Mouse (Mus musculus) midbrain, embryonic 14.5 days (tissue): ENCODE results near the gene Myo9a. TPM values are rescaled to one million over a fixed set of nuclear protein-coding genes. Genes with fewer than 3 reads are reported as not detected.
"Not testable (repeated sequence)": the region's sequence is repeated elsewhere in the genome, so short reads cannot be mapped to it uniquely, and the experiment has no call there.

Experiments used
- ATAC-seq: fragments of 200-750 bp; cut with Nextera tagmentation; 2 replicates; pipeline ENCODE4 v1.8.0; 2017; ENCODE audit warnings: moderate number of reproducible peaks, moderate library complexity; ENCODE audit not compliant: low FRiP score, low TSS enrichment
- DNase-seq: peaks from one replicate; pipeline ENCODE4 v3.0.0-alpha.2; 2015
- H3K27ac ChIP-seq: fragments of 300-500 bp; sonication (generic); replicated peaks from 2 replicates; pipeline ENCODE4 v1.5.1; 2014; ENCODE audit warnings: mild to moderate bottlenecking, low read depth, low read length, moderate library complexity
- H3K27me3 ChIP-seq: fragments of 300-500 bp; sonication (generic); 2 replicates; pipeline ENCODE4 v1.6.1; 2014; ENCODE audit warnings: low read length, control low read depth, mixed read lengths; ENCODE audit not compliant: control insufficient read depth, insufficient read depth
- H3K36me3 ChIP-seq: fragments of 300-500 bp; sonication (generic); 2 replicates; pipeline ENCODE4 v1.6.1; 2014; ENCODE audit warnings: low read length, control low read depth; ENCODE audit not compliant: control insufficient read depth, insufficient read depth
- H3K4me1 ChIP-seq: fragments of 300-500 bp; sonication (generic); 2 replicates; pipeline ENCODE4 v1.6.1; 2014; ENCODE audit warnings: mild to moderate bottlenecking, antibody characterized with exemption, low read length, control low read depth; ENCODE audit not compliant: control insufficient read depth, insufficient read depth
- H3K4me2 ChIP-seq: fragments of 300-500 bp; sonication (generic); 2 replicates; pipeline ENCODE4 v1.6.1; 2014; ENCODE audit warnings: mild to moderate bottlenecking, low read length, moderate library complexity
- H3K4me3 ChIP-seq: fragments of 300-500 bp; sonication (generic); replicated peaks from 2 replicates; pipeline ENCODE4 v1.5.1; 2014; ENCODE audit warnings: low read depth, low read length
- H3K9ac ChIP-seq: fragments of 300-500 bp; sonication (generic); replicated peaks from 2 replicates; pipeline ENCODE4 v1.6.1; 2014; ENCODE audit warnings: mild to moderate bottlenecking, low read length, moderate library complexity
- H3K9me3 ChIP-seq: fragments of 300-500 bp; sonication (generic); 2 replicates; pipeline ENCODE4 v1.6.1; 2016; ENCODE audit warnings: low read length, control low read depth, mixed read lengths; ENCODE audit not compliant: control insufficient read depth
- WGBS: fragments of 180-500 bp; shearing (Covaris S2); extraction: QIAGEN DNeasy Blood & Tissue Kit; methylation state at CpG from one replicate; pipeline ENCODE4 v1.1.7; 2014; 5-methylcytosine and 5-hydroxymethylcytosine counted together
- polyA plus RNA-seq: library from polyadenylated mRNA; unstranded; fragments of >200 nt; fragmentation: Nextera tagmentation; extraction: Ambion mirVana; gene quantifications from 2 replicates; pipeline ENCODE4 v1.2.1, GENCODE M21; 2014

Gene Myo9a
- polyA plus RNA-seq, 1 experiment from 2014 or later, result 34.0 TPM

DNA sequence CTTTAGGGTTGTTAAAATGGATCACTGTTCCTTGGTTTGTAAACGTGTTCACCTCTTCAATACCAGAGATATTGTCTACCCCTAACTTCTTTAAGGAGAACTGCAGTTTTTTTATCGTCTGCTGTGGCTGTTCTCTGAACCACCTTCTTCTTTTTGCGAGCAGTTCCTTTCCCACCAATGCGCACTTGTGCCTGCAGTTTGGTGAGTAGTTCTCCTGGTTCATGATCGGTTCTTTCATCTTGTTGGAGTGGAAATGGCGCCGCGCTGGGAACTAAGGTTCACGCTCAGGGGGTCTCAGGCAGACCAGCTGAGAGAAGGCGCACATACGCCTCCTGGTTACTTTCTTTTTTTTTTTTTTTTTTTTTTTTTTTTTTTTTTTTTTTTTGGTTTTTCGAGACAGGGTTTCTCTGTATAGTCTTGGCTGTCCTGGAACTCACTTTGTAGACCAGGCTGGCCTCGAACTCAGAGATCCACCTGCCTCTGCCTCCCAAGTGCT is 16.3 kb downstream of the Myo9a start:
- H3K27me3 ChIP-seq, H3K4me1 ChIP-seq, ATAC-seq, H3K4me3 ChIP-seq, DNase-seq, H3K4me2 ChIP-seq, H3K27ac ChIP-seq, H3K9ac ChIP-seq, H3K36me3 ChIP-seq, H3K9me3 ChIP-seq: not testable (repeated sequence)
- 92% methylated on average over 12 of the region's 13 CpGs for WGBS

DNA sequence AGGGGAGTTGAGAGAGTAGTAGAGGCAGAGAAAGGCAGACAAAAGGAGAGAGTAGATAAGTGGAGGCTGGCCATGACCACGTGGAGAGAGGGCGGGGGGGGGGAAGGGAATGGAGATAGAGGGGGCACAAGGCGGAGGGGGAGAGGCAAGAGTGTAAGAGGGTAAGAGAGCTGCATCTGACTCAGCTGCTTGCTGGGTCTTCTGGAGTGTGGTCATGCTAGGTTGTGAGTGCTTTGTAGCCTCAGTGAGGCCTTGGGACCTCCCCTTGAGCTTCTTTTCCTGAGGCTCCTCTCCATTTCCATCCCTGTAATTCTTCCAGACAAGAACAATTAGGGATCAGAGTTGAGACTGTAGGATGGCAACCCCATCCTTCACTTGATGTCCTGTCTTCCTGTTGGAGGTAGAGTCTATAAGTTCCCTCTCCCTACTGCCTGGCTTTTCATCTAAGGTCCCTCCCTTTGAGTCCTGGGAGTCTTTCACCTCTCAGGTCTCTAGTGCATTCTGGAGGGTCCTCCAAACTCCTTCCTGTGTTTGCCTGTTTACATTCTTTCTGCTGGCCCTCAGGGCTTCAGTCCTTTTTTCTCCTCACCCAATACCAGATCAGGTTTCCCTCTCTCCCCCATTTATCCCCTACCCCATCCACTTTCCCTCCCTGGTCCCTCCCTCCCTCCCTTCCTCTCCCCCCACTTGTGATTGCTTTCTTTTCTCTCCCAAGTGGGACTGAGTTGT is 55.5 kb downstream of the Myo9a start:
- H3K9me3 ChIP-seq, H3K4me1 ChIP-seq, H3K4me2 ChIP-seq, H3K27me3 ChIP-seq, ATAC-seq, H3K27ac ChIP-seq, H3K4me3 ChIP-seq, H3K9ac ChIP-seq, DNase-seq: not testable (repeated sequence)
- peaks cover 20% of the 10 kb centered on the region for H3K36me3 ChIP-seq
- WGBS, result 84% methylated on average over 3 of the region's 3 CpGs

DNA sequence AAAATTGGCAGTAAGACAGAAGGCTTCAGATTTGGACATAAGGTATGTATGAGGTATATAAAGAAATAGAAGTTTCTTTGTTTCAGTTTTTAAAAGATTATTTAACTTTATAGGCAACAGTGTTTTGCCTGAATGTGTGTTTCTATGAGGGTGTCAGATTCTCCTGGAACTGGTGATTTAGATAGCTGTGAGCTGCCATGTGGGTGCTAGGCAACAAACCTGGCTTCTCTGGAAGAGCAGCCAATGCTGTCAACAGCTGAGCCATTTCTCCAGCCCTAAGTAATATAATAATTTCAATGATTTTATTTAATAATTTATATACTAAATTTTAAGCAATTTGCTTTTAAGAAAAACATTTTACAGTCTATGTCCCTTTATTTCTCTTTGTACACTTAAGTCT is 133.9 kb downstream of the Myo9a start:
- Histone ChIP-seq H3K36me3 (peaks cover 9% of the 10 kb centered on the region), H3K27me3 (no peaks in the 10 kb centered on the region), H3K4me3 (no peak overlapping the region), H3K27ac (no peak overlapping the region), H3K4me2 (no peak overlapping the region), H3K4me1 (no peaks in the 10 kb centered on the region), H3K9me3 (no peaks in the 10 kb centered on the region), H3K9ac (no peak overlapping the region)
- DNase-seq (no peak), ATAC-seq (no peak)

GRCm38 (mm10) chr9:59903382-59903781 is 152.7 kb downstream of the Myo9a start:
- Histone ChIP-seq H3K27me3 (no peaks in the 10 kb centered on the region), H3K4me2 (no peak overlapping the region), H3K9ac (no peak overlapping the region), H3K4me1 (no peaks in the 10 kb centered on the region), H3K4me3 (no peak overlapping the region), H3K9me3 (no peaks in the 10 kb centered on the region), H3K36me3 (peaks cover 29% of the 10 kb centered on the region), H3K27ac (no peak overlapping the region)
- no peak for ATAC-seq
- WGBS, result 98% methylated on average over 1 of the region's 1 CpGs
- DNase-seq, result no peak

GRCm38 (mm10) chr9:59914761-59915160 is 164.1 kb downstream of the Myo9a start:
- H3K27me3 ChIP-seq, result no peaks in the 10 kb centered on the region
- 96% methylated on average over 1 of the region's 1 CpGs for WGBS
- no peaks in the 10 kb centered on the region for H3K4me1 ChIP-seq
- peaks cover 29% of the 10 kb centered on the region for H3K36me3 ChIP-seq
- H3K4me3 ChIP-seq, result no peak overlapping the region
- no peaks in the 10 kb centered on the region for H3K9me3 ChIP-seq
- no peak overlapping the region for H3K9ac ChIP-seq
- no peak overlapping the region for H3K27ac ChIP-seq
- no peak for ATAC-seq
- DNase-seq, result no peak
- no peak overlapping the region for H3K4me2 ChIP-seq

DNA sequence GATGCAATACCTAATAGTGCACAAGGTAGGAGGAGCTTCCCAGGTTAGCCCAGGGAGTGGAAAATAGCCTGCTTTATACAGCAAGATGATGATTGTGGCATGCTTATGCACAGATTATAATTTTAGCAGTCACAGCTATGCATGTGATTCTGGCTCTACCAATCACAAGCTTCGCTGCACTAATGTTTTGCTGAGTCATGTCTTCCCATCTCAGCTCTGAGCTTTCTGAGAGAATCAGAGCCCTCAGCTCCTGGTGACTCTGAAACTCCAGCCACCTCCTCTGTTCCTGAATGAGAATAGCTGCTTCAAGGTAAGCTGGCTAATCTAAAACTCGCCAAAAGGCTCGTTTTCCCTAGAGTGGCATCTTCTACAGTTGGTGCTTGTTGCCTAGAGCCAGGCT is 179.6 kb downstream of the Myo9a start:
- no peak overlapping the region for H3K9ac ChIP-seq
- no peak overlapping the region for H3K4me3 ChIP-seq
- no peak overlapping the region for H3K27ac ChIP-seq
- no peak for DNase-seq
- H3K4me1 ChIP-seq, result no peaks in the 10 kb centered on the region
- WGBS, result 79% methylated on average over 3 of the region's 3 CpGs
- H3K27me3 ChIP-seq, result no peaks in the 10 kb centered on the region
- no peak overlapping the region for H3K4me2 ChIP-seq
- 0 out of 2 replicates have a peak, but pooled peaks cover 5% of the 10 kb centered on the region for H3K9me3 ChIP-seq
- peaks cover 23% of the 10 kb centered on the region for H3K36me3 ChIP-seq
- no peak for ATAC-seq

GRCm38 (mm10) chr9:59935866-59936265 is 185.2 kb downstream of the Myo9a start:
- H3K4me3 ChIP-seq, H3K9me3 ChIP-seq, H3K4me2 ChIP-seq, H3K36me3 ChIP-seq, H3K27ac ChIP-seq, DNase-seq, H3K27me3 ChIP-seq, H3K4me1 ChIP-seq, H3K9ac ChIP-seq, ATAC-seq: not testable (repeated sequence)
- WGBS, result 88% methylated on average over 8 of the region's 8 CpGs

GRCm38 (mm10) chr9:59938529-59938928 is 187.8 kb downstream of the Myo9a start:
- Histone ChIP-seq H3K4me1 (no peaks in the 10 kb centered on the region), H3K27ac (no peak overlapping the region), H3K4me3 (no peak overlapping the region), H3K9me3 (no peaks in the 10 kb centered on the region), H3K4me2 (no peak overlapping the region), H3K9ac (no peak overlapping the region), H3K27me3 (no peaks in the 10 kb centered on the region), H3K36me3 (no peaks in the 10 kb centered on the region)
- DNase-seq (no peak), ATAC-seq (no peak)
- 87% methylated on average over 8 of the region's 8 CpGs for WGBS

- Histone ChIP-seq H3K4me2 (no peak overlapping the region), H3K4me1 (no peaks in the 10 kb centered on the region), H3K9me3 (no peaks in the 10 kb centered on the region), H3K36me3 (no peaks in the 10 kb centered on the region), H3K4me3 (no peak overlapping the region), H3K27ac (no peak overlapping the region), H3K27me3 (no peaks in the 10 kb centered on the region), H3K9ac (no peak overlapping the region)
- ATAC-seq (no peak), DNase-seq (no peak)
- 86% methylated on average over 2 of the region's 2 CpGs for WGBS
Measured at GRCm38 (mm10) chr9:59939691-59940090, 189.0 kb downstream of the Myo9a start.
